Mouse (Mus musculus) lung, postnatal 0 days (tissue): ENCODE data around the gene Ascl4. TPM values are rescaled to one million over a fixed set of nuclear protein-coding genes. Genes with fewer than 3 reads are reported as not detected.

ENCODE experiments used
- ATAC-seq: fragments of 200-750 bp; cut with Nextera tagmentation; 2 replicates; pipeline ENCODE4 v1.8.0; 2017; ENCODE audit warnings: moderate library complexity
- DNase-seq: peaks from one replicate; pipeline ENCODE4 v3.0.0-alpha.2; 2016; ENCODE audit warnings: low spot score
- H3K27ac ChIP-seq: fragments of 300-500 bp; sonication (generic); 2 replicates; pipeline ENCODE4 v1.5.1; 2014; ENCODE audit warnings: antibody characterized with exemption, mild to moderate bottlenecking, low read length, mixed read lengths
- H3K27me3 ChIP-seq: fragments of 300-500 bp; sonication (generic); replicated peaks from 2 replicates; pipeline ENCODE4 v1.6.1; 2014; ENCODE audit warnings: low read length, mixed read lengths; ENCODE audit not compliant: insufficient read depth
- H3K36me3 ChIP-seq: fragments of 300-500 bp; sonication (generic); 2 replicates; pipeline ENCODE4 v1.6.1; 2014; ENCODE audit warnings: low read length, mixed read lengths; ENCODE audit not compliant: insufficient read depth
- H3K4me1 ChIP-seq: fragments of 300-500 bp; sonication (generic); 2 replicates; pipeline ENCODE4 v1.6.1; 2014; ENCODE audit warnings: antibody characterized with exemption, low read depth, low read length, mixed read lengths; ENCODE audit not compliant: insufficient read depth
- H3K4me2 ChIP-seq: fragments of 300-500 bp; sonication (generic); replicated peaks from 2 replicates; pipeline ENCODE4 v1.6.1; 2014; ENCODE audit warnings: low read depth, mild to moderate bottlenecking, low read length, moderate library complexity, mixed read lengths
- H3K4me3 ChIP-seq: fragments of 300-500 bp; sonication (generic); 2 replicates; pipeline ENCODE4 v1.5.1; 2014; ENCODE audit warnings: low read depth, low read length
- H3K9ac ChIP-seq: fragments of 300-500 bp; sonication (generic); replicated peaks from 2 replicates; pipeline ENCODE4 v1.6.1; 2014; ENCODE audit warnings: low read depth, mild to moderate bottlenecking
- H3K9me3 ChIP-seq: fragments of 300-500 bp; sonication (generic); 2 replicates; pipeline ENCODE4 v1.6.1; 2016; ENCODE audit warnings: low read length, mixed read lengths
- CTCF ChIP-seq: IDR thresholded peaks from 2 replicates; pipeline ENCODE4 v1.5.1; 2016; ENCODE audit warnings: antibody characterized with exemption, mild to moderate bottlenecking
- EP300 ChIP-seq: IDR thresholded peaks from 2 replicates; pipeline ENCODE4 v1.6.1; 2016; ENCODE audit warnings: antibody characterized with exemption, mild to moderate bottlenecking, control low read depth
- WGBS: fragments of 180-500 bp; shearing (Covaris S2); extraction: QIAGEN DNeasy Blood & Tissue Kit; methylation state at CpG from one replicate; pipeline ENCODE4 v1.1.7; 2014; 5-methylcytosine and 5-hydroxymethylcytosine counted together
- polyA plus RNA-seq: library from polyadenylated mRNA; unstranded; fragments of >200 nt; fragmentation: Nextera tagmentation; extraction: Ambion mirVana; gene quantifications from 2 replicates; pipeline ENCODE4 v1.2.1, GENCODE M21; 2015

The Ascl4 gene
- polyA plus RNA-seq, 1 experiment from 2014 or later, result 0.27 TPM

DNA sequence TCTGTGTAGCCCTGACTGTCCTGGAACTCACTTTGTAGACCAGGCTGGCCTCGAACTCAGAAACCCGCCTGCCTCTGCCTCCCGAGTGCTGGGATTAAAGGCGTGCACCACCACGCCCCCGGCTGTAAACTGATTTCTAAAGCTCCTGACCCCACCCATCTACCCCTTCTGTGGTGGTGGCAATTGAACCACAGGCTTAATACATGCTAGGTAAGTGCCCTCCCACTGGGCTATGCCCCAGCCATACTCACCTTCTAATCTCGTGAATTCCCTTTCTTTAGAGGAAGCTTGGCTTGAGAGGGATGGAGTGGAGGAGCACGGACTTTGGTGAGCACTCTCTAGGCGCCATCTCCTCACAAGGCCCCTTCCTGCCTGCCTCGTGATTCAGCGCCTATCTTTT is 2.5 kb downstream of the Ascl4 start:
- H3K9ac ChIP-seq, result no peak overlapping the region
- peaks cover 5% of the 10 kb centered on the region; the same call in 1 of the 2 replicates for H3K27me3 ChIP-seq
- no peak for TF ChIP-seq EP300
- no peak for TF ChIP-seq CTCF
- no peaks in the 10 kb centered on the region for H3K9me3 ChIP-seq
- no peaks in the 10 kb centered on the region; the same call in 1 of the 2 replicates for H3K4me1 ChIP-seq
- H3K4me2 ChIP-seq, result no peak overlapping the region
- H3K27ac ChIP-seq, result no peak overlapping the region
- WGBS, result 86% methylated on average over 11 of the region's 11 CpGs
- H3K36me3 ChIP-seq, result no peaks in the 10 kb centered on the region
- ATAC-seq (no peak), DNase-seq (no peak)
- no peak overlapping the region for H3K4me3 ChIP-seq

DNA sequence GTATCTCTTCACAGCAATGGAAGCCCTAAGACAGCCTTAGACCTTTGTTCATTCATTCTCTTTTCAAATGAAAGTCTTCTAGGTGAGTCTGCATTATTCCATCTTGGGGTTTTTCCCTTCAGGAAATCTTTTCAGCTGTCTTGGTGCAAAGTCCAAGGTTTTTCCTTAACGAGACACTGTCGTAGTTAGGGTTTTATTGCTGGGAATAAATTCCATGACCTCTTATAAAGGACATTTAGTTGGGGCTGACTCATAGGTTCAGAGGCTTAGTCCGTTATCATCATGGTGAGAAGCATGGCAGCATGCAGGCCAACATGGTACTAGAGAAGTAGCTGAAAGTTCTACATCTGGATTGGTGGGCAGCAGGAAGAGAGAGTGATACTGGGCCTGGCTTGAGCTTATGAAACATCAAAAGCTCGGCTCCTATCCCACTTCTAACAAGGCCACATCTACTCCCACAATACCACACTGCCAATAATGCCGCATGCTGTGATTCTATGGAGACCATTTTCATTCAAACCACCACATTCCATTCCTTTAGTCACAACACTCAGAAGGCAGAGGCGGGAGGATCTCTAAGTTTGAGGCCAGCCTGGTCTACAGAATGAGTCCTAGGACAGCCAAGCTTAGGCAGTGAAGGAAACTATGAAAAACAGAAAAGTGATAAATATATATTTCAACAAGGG is 8.9 kb downstream of the Ascl4 start:
- DNase-seq (no peak), ATAC-seq (no peak)
- WGBS, result 97% methylated on average over 6 of the region's 6 CpGs
- Histone ChIP-seq H3K36me3 (peaks cover 27% of the 10 kb centered on the region), H3K9ac (no peak overlapping the region), H3K4me1 (no peaks in the 10 kb centered on the region), H3K27ac (no peak overlapping the region), H3K9me3 (no peaks in the 10 kb centered on the region), H3K4me3 (no peak overlapping the region), H3K27me3 (no peaks in the 10 kb centered on the region), H3K4me2 (no peak overlapping the region)
- no peak for TF ChIP-seq EP300
- TF ChIP-seq CTCF, result no peak

DNA sequence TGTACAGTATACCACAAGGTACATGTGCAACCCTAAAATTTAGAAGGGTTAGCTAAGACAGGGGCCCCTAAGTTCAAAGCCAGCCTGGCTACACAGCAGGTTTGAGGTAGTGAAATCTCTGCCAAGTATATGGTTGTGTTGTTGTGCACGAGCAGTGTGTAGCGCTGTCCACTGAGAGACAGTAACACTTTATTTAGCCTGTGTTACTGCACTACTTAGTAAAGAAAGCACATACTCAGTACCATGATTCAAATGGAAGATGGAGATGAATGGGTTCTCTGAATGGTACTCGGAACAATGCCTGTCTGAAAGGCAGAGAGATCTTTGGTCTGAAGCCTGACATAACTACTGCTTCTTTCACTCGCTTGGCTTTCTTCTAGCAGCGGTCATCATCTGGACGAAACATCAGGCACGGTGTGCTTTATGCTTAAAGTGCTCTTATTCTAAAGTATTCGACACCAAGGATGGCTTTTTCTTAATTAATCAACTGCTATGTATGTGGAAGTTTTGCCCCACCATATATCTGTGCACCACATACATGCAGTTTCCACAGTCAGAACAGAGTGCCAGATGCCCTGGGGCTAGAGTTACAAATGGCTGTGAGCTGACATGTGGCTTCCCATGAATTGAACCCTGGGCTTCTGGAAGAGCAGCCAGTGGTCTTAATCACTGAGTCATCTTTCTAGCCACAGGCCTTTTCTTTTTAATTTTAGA is 21.2 kb downstream of the Ascl4 start:
- TF ChIP-seq CTCF (no peak), EP300 (no peak)
- Histone ChIP-seq H3K4me2 (no peak overlapping the region), H3K36me3 (peaks cover 33% of the 10 kb centered on the region), H3K27ac (no peak overlapping the region), H3K4me1 (no peaks in the 10 kb centered on the region), H3K4me3 (no peak overlapping the region), H3K27me3 (no peaks in the 10 kb centered on the region), H3K9ac (no peak overlapping the region), H3K9me3 (no peaks in the 10 kb centered on the region)
- WGBS, result 93% methylated on average over 8 of the region's 8 CpGs
- ATAC-seq (no peak), DNase-seq (no peak)

- DNase-seq (no peak), ATAC-seq (no peak)
- Histone ChIP-seq H3K9ac (no peak overlapping the region), H3K4me3 (no peak overlapping the region), H3K27me3 (no peaks in the 10 kb centered on the region), H3K9me3 (no peaks in the 10 kb centered on the region), H3K4me2 (no peak overlapping the region), H3K4me1 (peaks cover 7% of the 10 kb centered on the region; the same call in 1 of the 2 replicates), H3K36me3 (peaks cover 18% of the 10 kb centered on the region; the same call in 1 of the 2 replicates), H3K27ac (no peak overlapping the region)
- TF ChIP-seq EP300, result no peak
- WGBS, result 81% methylated on average over 6 of the region's 6 CpGs
Observed at GRCm38 (mm10) chr10:85951765-85952443, 24.4 kb downstream of the Ascl4 start.

DNA sequence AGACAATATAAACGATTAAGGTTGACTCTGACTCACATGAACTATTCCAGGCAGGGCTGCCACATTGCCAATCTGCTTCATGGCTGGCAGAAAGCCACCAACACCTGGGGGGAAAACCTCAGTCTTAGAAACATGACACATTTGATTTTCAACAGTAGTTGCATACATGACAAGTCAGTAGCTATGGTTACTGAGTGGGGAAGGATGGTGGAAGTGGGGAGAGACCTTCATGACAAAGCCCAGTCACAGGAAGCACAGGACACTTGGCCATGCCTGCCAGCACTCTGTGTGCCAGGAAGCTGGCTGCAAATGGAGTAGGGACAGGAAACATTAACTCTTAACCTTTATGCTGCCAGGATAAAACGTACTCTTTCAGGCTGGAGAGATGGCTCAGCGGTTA is 25.9 kb downstream of the Ascl4 start:
- peaks cover 15% of the 10 kb centered on the region; the same call in 1 of the 2 replicates for H3K36me3 ChIP-seq
- 42% methylated on average over 3 of the region's 3 CpGs for WGBS
- H3K27me3 ChIP-seq, result no peaks in the 10 kb centered on the region
- ATAC-seq, result peak; percentile 62
- no peak for TF ChIP-seq CTCF
- peak; percentile 43 for TF ChIP-seq EP300
- H3K4me2 ChIP-seq, result no peak overlapping the region
- no peak overlapping the region for H3K4me3 ChIP-seq
- H3K9ac ChIP-seq, result no peak overlapping the region
- H3K4me1 ChIP-seq, result peaks cover 9% of the 10 kb centered on the region; the same call in 1 of the 2 replicates
- H3K27ac ChIP-seq, result 0 out of 2 replicates have a peak overlapping the region, but pooled peaks have one; percentile 10
- peak; percentile 65 for DNase-seq
- H3K9me3 ChIP-seq, result no peaks in the 10 kb centered on the region

DNA sequence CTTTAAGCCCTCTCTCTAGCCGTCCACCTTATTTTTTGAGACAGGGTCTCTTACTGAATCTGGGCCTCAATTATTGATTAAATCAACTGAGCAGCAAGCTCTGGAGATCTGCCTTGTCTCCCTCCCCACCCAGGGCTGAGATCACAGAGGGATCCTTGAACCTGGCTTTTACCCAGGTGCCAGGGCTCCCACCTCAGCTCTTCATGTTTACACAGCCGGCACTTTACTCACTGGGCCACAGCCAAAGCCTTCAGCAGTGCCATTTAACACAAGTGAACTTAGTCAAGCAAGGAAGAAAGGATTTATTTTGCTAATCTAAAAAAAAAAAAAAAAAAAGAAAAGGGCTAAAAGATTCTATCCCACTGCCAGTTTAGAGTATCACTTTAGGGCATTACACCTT is 26.9 kb downstream of the Ascl4 start:
- Histone ChIP-seq H3K36me3 (peaks cover 13% of the 10 kb centered on the region; the same call in 1 of the 2 replicates), H3K9ac (no peak overlapping the region), H3K27ac (no peak overlapping the region), H3K4me3 (no peak overlapping the region), H3K4me1 (peaks cover 9% of the 10 kb centered on the region; the same call in 1 of the 2 replicates), H3K27me3 (no peaks in the 10 kb centered on the region), H3K4me2 (no peak overlapping the region), H3K9me3 (no peaks in the 10 kb centered on the region)
- WGBS, result 54% methylated on average over 2 of the region's 2 CpGs
- DNase-seq, result peak; percentile 64
- no peak for TF ChIP-seq EP300
- no peak for TF ChIP-seq CTCF
- peak; percentile 42 for ATAC-seq
